Mouse (Mus musculus) midbrain, embryonic 10.5 days (tissue): ENCODE measurements around the gene Fbln2. TPM values are rescaled to one million over a fixed set of nuclear protein-coding genes. Genes with fewer than 3 reads are reported as not detected.

Experiments used
- DNase-seq: peaks from one replicate; pipeline ENCODE4 v3.0.0-alpha.2; 2017; ENCODE audit warnings: low spot score
- H3K27ac ChIP-seq: fragments of 300-500 bp; sonication (generic); replicated peaks from 2 replicates; pipeline ENCODE4 v1.5.1; 2016; ENCODE audit warnings: mild to moderate bottlenecking
- H3K27me3 ChIP-seq: fragments of 300-500 bp; sonication (generic); 2 replicates; pipeline ENCODE4 v1.6.1; 2016; ENCODE audit warnings: low read depth, mild to moderate bottlenecking; ENCODE audit not compliant: poor library complexity, severe bottlenecking
- H3K36me3 ChIP-seq: fragments of 300-500 bp; sonication (generic); 2 replicates; pipeline ENCODE4 v1.6.1; 2016; ENCODE audit warnings: mild to moderate bottlenecking, moderate library complexity
- H3K4me1 ChIP-seq: fragments of 300-500 bp; sonication (generic); 2 replicates; pipeline ENCODE4 v1.6.1; 2016
- H3K4me3 ChIP-seq: fragments of 300-500 bp; sonication (generic); 2 replicates; pipeline ENCODE4 v1.5.1; 2016; ENCODE audit warnings: mild to moderate bottlenecking, moderate library complexity
- H3K9me3 ChIP-seq: fragments of 300-500 bp; sonication (generic); replicated peaks from 2 replicates; pipeline ENCODE4 v1.6.1; 2016; ENCODE audit warnings: mild to moderate bottlenecking
- WGBS: fragments of 180-500 bp; shearing (Covaris S2); methylation state at CpG from one replicate; pipeline ENCODE4 v1.1.7; 2016; 5-methylcytosine and 5-hydroxymethylcytosine counted together
- polyA plus RNA-seq: library from polyadenylated mRNA; unstranded; fragments of >200 nt; fragmentation: Nextera tagmentation; extraction: Ambion mirVana; gene quantifications from 2 replicates; pipeline ENCODE4 v1.2.1, GENCODE M21; 2016

The Fbln2 gene
- polyA plus RNA-seq, 1 experiment from 2014 or later: 24.2 TPM

GRCm38 (mm10) chr6:91266647-91267046 lies 54.4 kb downstream of the Fbln2 start:
- WGBS: 78% methylated on average over 1 of the region's 1 CpGs

DNA sequence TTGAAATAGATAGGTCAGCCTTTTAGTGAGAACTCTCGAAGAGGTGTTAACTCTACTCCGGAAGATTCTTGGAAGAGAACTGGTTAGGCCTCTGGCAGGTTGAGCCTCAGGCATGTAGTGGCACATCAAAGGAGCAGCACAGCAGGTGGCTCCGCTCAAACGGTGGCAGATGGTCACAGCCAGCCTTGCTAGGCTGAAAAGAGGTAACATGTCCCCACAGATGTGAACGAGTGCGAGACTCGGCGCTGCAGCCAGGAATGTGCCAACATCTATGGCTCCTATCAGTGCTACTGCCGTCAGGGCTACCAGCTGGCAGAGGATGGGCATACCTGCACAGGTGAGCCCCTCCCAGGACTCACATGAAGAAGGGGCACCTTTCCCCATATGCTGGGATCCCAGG lies 56.1 kb downstream of the Fbln2 start:
- Histone ChIP-seq H3K4me1 (0 out of 2 replicates have a peak, but pooled peaks cover 14% of the 10 kb centered on the region), H3K27me3 (no peaks in the 10 kb centered on the region; the same call in 1 of the 2 replicates), H3K36me3 (no peaks in the 10 kb centered on the region), H3K27ac (no peak overlapping the region), H3K4me3 (no peak overlapping the region), H3K9me3 (no peaks in the 10 kb centered on the region)
- no peak for DNase-seq
- 70% methylated on average over 9 of the region's 9 CpGs for WGBS

More at GRCm38 (mm10) chr6:91266647-91267046, 54.4 kb downstream of the Fbln2 start:
- DNase-seq: no peak
- H3K9me3 ChIP-seq: no peaks in the 10 kb centered on the region
- no peaks in the 10 kb centered on the region for H3K36me3 ChIP-seq
- peaks cover 19% of the 10 kb centered on the region for H3K4me1 ChIP-seq
- H3K27ac ChIP-seq: no peak overlapping the region
- no peak overlapping the region for H3K4me3 ChIP-seq
- H3K27me3 ChIP-seq: no peaks in the 10 kb centered on the region; the same call in 1 of the 2 replicates

- Histone ChIP-seq H3K9me3 (no peaks in the 10 kb centered on the region), H3K4me3 (no peak overlapping the region), H3K4me1 (peaks cover 32% of the 10 kb centered on the region), H3K27me3 (peaks cover 27% of the 10 kb centered on the region), H3K27ac (peak overlapping the region; percentile 55; the same call in 1 of the 2 replicates), H3K36me3 (no peaks in the 10 kb centered on the region)
- DNase-seq: peak; percentile 81
- 2% methylated on average over 7 of the region's 7 CpGs for whole genome bisulfite sequencing
Measured at GRCm38 (mm10) chr6:91277549-91277948, 65.3 kb downstream of the Fbln2 start.

DNA sequence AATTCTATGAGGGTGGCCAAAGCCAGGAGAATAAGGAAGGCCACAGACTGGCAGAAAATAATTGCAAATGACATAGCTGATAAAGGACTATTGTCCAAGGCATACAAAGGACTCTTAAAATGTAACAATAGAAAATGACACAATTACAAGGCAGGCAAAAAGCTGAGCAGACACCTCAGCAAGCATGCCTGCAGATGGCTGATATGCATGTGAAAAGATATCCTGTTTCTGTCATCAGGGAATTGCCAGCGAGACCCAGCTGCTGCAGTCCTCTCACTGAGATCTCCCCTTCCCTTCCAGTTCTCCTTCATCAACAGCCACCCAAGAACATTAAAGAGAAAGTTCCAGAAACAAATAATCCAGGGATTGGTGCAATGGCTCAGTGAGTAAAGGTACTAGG lies 66.0 kb downstream of the Fbln2 start:
- H3K27me3 ChIP-seq: peaks cover 35% of the 10 kb centered on the region
- H3K4me1 ChIP-seq: peaks cover 32% of the 10 kb centered on the region
- 0 out of 2 replicates have a peak overlapping the region, but pooled peaks have one; percentile 23 for H3K27ac ChIP-seq
- no peaks in the 10 kb centered on the region for H3K36me3 ChIP-seq
- no peak for DNase-seq
- no peaks in the 10 kb centered on the region for H3K9me3 ChIP-seq
- no peak overlapping the region for H3K4me3 ChIP-seq
- WGBS: 50% methylated on average over 1 of the region's 1 CpGs

- H3K9me3 ChIP-seq: no peaks in the 10 kb centered on the region
- peaks cover 47% of the 10 kb centered on the region for H3K27me3 ChIP-seq
- H3K36me3 ChIP-seq: no peaks in the 10 kb centered on the region
- H3K4me1 ChIP-seq: peaks cover 38% of the 10 kb centered on the region
- no peak for DNase-seq
- no peak overlapping the region for H3K4me3 ChIP-seq
- no peak overlapping the region for H3K27ac ChIP-seq
- WGBS: 37% methylated on average over 4 of the region's 4 CpGs
Measured at GRCm38 (mm10) chr6:91279477-91279876, 67.2 kb downstream of the Fbln2 start.

DNA sequence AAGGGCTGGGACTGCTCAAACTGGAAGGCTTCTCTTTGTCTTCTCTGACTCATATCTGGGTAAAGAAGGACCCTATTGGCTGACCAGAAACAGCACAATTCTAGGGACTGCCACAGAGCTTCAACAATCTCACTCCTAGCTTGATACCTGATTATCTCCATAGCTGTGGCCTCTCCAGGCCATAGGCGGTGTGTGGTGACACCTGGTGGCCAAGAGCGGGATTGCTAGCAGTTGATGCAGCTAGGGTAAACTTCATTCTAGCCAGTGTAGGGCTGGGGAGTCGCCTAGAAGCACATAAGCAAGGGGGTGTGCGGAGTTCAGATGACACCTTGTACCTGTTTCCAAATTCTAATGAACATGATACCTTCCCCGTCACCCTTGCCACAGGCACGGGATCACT lies 69.0 kb downstream of the Fbln2 start:
- Histone ChIP-seq H3K27ac (peak overlapping the region; percentile 43; the same call in 1 of the 2 replicates), H3K27me3 (peaks cover 64% of the 10 kb centered on the region), H3K9me3 (no peaks in the 10 kb centered on the region), H3K4me3 (no peak overlapping the region), H3K4me1 (peaks cover 56% of the 10 kb centered on the region), H3K36me3 (no peaks in the 10 kb centered on the region)
- peak; percentile 86 for DNase-seq
- WGBS: 5% methylated on average over 6 of the region's 6 CpGs

DNA sequence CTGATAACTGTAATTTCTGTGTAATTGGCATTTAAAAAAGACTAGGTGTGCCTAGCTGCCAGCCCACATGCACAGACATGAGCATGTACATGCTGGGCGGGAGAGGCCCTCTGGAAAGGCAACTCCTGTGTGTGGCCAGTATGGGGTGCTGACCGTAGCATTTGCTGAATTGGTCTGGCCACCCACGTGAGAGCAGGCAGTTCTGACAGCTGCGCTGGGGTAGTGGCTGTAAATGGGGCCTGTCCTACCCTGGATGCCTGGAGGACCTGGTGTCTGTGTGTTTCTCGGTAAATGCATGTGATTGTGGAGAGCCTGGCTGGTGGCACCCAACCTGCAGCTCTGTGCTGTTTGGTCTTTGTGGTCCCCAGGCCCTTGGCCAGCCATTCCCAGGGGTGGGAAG lies 69.5 kb downstream of the Fbln2 start:
- Histone ChIP-seq H3K27ac (no peak overlapping the region; the same call in 1 of the 2 replicates), H3K4me1 (peaks cover 61% of the 10 kb centered on the region), H3K4me3 (no peak overlapping the region), H3K36me3 (no peaks in the 10 kb centered on the region), H3K27me3 (peaks cover 69% of the 10 kb centered on the region), H3K9me3 (no peaks in the 10 kb centered on the region)
- DNase-seq: no peak
- 59% methylated on average over 5 of the region's 5 CpGs for WGBS

DNA sequence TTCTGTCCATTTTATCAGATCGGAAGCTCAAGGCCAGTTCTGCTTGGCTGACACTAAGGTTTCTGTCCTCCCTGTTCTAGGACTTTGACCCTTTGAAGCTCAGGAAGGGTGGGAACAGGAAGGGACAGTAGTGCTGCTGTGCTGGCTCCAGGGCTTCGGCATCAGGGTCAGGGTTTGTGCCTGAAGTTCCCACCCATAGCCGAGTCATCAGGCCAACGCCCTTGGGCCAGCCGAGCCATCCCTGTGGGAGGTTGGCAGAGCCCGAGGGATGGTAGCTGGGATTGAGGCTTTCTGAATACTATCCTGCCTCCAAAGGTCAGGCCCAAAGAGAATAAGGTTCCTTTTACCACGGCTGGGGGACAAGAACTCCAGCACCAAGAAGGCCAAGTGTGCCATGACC lies 70.8 kb downstream of the Fbln2 start:
- Histone ChIP-seq H3K36me3 (no peaks in the 10 kb centered on the region), H3K4me3 (no peak overlapping the region), H3K27me3 (peaks cover 82% of the 10 kb centered on the region), H3K4me1 (peaks cover 66% of the 10 kb centered on the region), H3K9me3 (no peaks in the 10 kb centered on the region), H3K27ac (peak overlapping the region; percentile 92; the same call in 1 of the 2 replicates)
- DNase-seq: no peak
- WGBS: 80% methylated on average over 7 of the region's 7 CpGs

DNA sequence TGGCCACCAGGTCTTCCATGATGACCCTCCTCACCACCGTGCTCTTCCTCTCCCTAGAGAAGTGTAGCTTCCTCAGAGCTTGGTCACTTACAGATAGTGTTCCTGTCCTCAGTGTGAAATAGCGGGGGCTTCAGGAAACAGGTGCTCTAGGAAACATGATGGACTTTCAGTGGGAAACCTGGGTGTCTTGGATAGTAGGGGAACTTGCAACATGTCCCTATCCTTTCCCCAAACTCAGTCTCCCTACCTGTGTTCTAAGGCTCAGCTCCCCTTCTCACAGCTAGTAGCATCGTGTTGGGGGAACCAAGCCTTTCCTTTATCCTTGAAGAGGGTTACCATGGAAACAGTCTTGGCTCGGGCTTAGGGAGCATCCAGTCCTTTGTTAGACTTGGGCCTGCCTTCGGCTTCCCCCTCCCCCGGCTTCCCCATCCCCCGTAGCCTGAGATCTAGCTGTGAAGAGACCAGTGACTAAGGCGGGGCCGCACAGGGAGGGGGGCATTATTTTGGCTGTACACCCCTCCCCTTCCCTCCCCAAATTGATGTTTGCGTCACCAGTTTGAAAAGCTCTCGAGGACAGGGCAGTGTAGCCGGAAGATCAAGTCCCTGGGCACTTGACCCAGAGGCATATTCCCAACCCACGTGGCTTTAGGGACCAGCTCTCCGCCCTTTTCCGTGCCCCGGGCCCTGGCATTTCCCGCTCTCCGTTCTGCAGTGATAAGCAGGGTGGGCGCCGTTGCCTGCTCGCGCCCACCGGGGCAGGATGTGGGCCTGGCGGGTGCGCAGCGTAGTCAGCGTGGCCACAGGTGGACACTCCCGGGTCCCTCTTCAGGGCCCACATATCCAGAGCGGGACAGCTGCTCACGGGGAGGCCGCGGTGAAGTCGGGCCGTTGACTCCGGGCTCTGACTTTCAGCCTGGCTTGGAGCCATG lies 72.5 kb downstream of the Fbln2 start:
- H3K27me3 ChIP-seq: peaks cover 92% of the 10 kb centered on the region

DNA sequence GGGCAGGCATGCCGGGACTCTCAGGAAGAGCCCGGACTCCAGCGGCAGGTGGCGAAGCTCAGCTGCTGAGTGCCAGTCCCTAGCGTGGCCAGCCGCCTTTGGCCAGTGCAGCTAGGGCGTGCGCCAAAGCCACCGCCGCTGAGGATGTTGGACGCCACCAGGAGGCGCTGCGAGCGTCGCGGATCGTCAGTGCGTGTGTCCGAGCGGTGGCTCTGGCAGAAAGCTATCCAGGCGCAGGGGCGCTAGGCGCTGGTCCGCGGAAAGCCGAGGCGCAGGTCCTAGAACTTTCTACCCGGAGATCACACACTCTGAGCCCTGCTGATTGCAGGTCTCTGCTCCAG lies 73.2 kb downstream of the Fbln2 start:
- Histone ChIP-seq H3K4me3 (peak overlapping the region; percentile 55), H3K27me3 (peaks cover 96% of the 10 kb centered on the region), H3K27ac (peak overlapping the region; percentile 92), H3K4me1 (peaks cover 65% of the 10 kb centered on the region), H3K9me3 (no peaks in the 10 kb centered on the region), H3K36me3 (no peaks in the 10 kb centered on the region)
- under 1% methylated on average over 28 of the region's 28 CpGs for WGBS
- peak; percentile 90 for DNase-seq

More for the DNA sequence above, 72.5 kb downstream of the Fbln2 start:
- peak; percentile 83 for DNase-seq
- H3K4me1 ChIP-seq: peaks cover 65% of the 10 kb centered on the region
- H3K36me3 ChIP-seq: no peaks in the 10 kb centered on the region
- peak overlapping the region; percentile 92 for H3K27ac ChIP-seq
- H3K9me3 ChIP-seq: no peaks in the 10 kb centered on the region
- 2% methylated on average over 35 of the region's 35 CpGs for whole genome bisulfite sequencing
- H3K4me3 ChIP-seq: peak overlapping the region; percentile 55

DNA sequence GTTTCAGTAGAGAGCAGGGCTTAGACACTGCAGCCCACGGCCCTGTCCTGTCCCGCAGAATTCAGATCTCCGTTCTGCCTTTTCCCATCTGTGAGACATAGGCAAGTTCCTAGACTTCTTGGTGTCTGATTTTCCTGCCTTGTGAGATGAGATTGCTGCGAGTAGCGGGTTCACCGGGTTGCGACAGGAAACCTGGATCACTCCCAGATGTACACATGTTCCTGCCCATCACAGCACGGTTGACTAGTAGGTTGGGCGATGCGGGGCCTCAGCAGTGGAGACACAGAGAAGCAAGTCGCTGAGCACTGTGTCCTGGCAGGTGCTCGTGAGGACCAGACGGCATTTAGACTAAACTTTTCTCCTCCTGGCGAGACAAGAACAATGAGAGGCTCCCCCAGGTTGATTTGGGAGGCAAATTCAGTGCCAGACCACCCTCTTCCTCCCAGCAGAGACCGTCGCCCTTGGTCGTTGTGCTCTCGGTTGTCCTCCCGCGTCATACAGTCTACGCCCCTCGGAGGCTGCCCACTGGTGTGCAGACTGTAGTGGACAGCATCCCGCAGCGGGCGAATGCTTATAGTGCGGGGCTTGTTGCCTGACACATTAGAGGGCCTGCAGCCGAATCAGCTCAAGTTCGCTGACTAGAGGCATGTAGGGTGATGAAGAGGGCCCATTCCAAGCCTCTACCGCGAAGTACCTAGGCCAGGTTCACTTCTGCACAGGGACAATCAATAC lies 73.7 kb downstream of the Fbln2 start:
- Histone ChIP-seq H3K27ac (peak overlapping the region; percentile 92), H3K4me3 (peak overlapping the region; percentile 55), H3K36me3 (no peaks in the 10 kb centered on the region), H3K4me1 (peaks cover 63% of the 10 kb centered on the region), H3K9me3 (no peaks in the 10 kb centered on the region), H3K27me3 (peaks cover 96% of the 10 kb centered on the region)
- DNase-seq: no peak
- WGBS: 30% methylated on average over 30 of the region's 30 CpGs

DNA sequence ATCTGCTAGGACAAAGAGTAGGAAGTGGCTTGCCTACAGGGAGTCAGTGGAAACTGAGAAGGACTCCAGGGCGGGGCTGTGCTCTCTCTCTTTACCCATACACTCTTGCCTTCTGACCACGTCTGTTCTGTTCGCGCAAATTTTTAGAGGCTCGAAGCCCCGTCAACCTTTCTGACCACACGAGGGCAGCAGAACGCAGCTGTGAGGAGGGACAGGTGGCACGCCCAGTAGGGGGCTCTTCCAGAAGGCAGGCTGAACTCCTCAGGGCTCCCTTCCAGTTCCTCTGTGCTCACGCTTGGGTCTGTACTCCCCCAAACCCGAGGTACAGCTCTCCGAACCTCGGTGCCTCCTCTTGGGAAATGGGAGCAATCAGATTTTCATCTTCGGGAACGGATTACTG lies 74.4 kb downstream of the Fbln2 start:
- H3K36me3 ChIP-seq: no peaks in the 10 kb centered on the region
- 5% methylated on average over 15 of the region's 15 CpGs for WGBS
- H3K27ac ChIP-seq: peak overlapping the region; percentile 92; the same call in 1 of the 2 replicates
- no peak overlapping the region for H3K4me3 ChIP-seq
- DNase-seq: peak; percentile 86
- peaks cover 98% of the 10 kb centered on the region for H3K27me3 ChIP-seq
- no peaks in the 10 kb centered on the region for H3K9me3 ChIP-seq
- peaks cover 58% of the 10 kb centered on the region for H3K4me1 ChIP-seq
